Mouse (Mus musculus) liver, adult 2 months (tissue): Measurements from ENCODE around the gene Tmem45b. TPM values are rescaled to one million over a fixed set of nuclear protein-coding genes. Genes with fewer than 3 reads are reported as not detected.
A peak's percentile ranks its signal among the peaks of the same experiment; 100 is the strongest.

Source experiments
- DNase-seq: peaks from one replicate; pipeline ENCODE4 v3.0.0-alpha.2; 2011; ENCODE audit warnings: low read depth, low spot score; ENCODE audit errors: extremely low read depth
- H3K27ac ChIP-seq: fragments of 200-500 bp; replicated peaks from 2 replicates; pipeline ENCODE4 v1.5.1; 2012; ENCODE audit warnings: low read depth, mild to moderate bottlenecking, control low read depth, inconsistent platforms, low read length; ENCODE audit not compliant: insufficient read depth
- H3K27me3 ChIP-seq: fragments of 200-500 bp; 2 replicates; pipeline ENCODE4 v1.6.1; 2012; ENCODE audit warnings: mild to moderate bottlenecking, moderate library complexity, low read length, inconsistent platforms; ENCODE audit not compliant: control insufficient read depth, insufficient read depth
- H3K36me3 ChIP-seq: fragments of 200-500 bp; 2 replicates; pipeline ENCODE4 v1.6.1; 2012; ENCODE audit warnings: low read length, inconsistent platforms; ENCODE audit not compliant: control insufficient read depth, insufficient read depth
- H3K4me1 ChIP-seq: fragments of 200-500 bp; 2 replicates; pipeline ENCODE4 v1.6.1; 2011; ENCODE audit warnings: low read length; ENCODE audit not compliant: control insufficient read depth, insufficient read depth
- H3K4me3 ChIP-seq: fragments of 200-500 bp; 2 replicates; pipeline ENCODE4 v1.5.1; 2011; ENCODE audit warnings: low read depth, mild to moderate bottlenecking, control low read depth, low read length, moderate library complexity; ENCODE audit not compliant: insufficient read depth
- H3K79me2 ChIP-seq: fragments of 200-500 bp; 2 replicates; pipeline ENCODE4 v1.6.1; 2012; ENCODE audit warnings: inconsistent platforms, mild to moderate bottlenecking, low read length, moderate library complexity; ENCODE audit not compliant: control insufficient read depth, insufficient read depth
- H3K9ac ChIP-seq: fragments of 200-500 bp; 2 replicates; pipeline ENCODE4 v1.6.1; 2012; ENCODE audit warnings: low read depth, mild to moderate bottlenecking, control low read depth, inconsistent platforms, low read length
- CTCF ChIP-seq: fragments of 200-500 bp; IDR thresholded peaks from 2 replicates; pipeline ENCODE4 v1.5.1; 2011; ENCODE audit warnings: low read depth, low read length, control low read depth
- POLR2A ChIP-seq: fragments of 200-500 bp; IDR thresholded peaks from 2 replicates; pipeline ENCODE4 v1.6.1; 2011; ENCODE audit warnings: low read length, control low read depth; ENCODE audit not compliant: insufficient read depth; ENCODE audit errors: extremely low read depth
- WGBS: fragments of 180-500 bp; shearing (Covaris S2); methylation state at CpG from one replicate; pipeline ENCODE4 v1.1.7; 2018; 5-methylcytosine and 5-hydroxymethylcytosine counted together
- polyA plus RNA-seq: library from polyadenylated mRNA; depleted of rRNA; stranded (reverse); fragments of >200 nt; gene quantifications from 2 replicates; pipeline ENCODE4 v1.2.3, GENCODE M21; 2012
- total RNA-seq: library from RNA; depleted of rRNA; stranded (reverse); fragments of >200 nt; gene quantifications from 2 replicates; pipeline ENCODE4 v1.2.3, GENCODE M21; 2014

The Tmem45b gene
- total and polyA plus RNA-seq, 2 experiments, result 0.37 to 0.55 TPM

- H3K36me3 ChIP-seq, result peaks cover 72% of the 10 kb centered on the region
- H3K79me2 ChIP-seq, result no peaks in the 10 kb centered on the region
- WGBS, result 53% methylated on average over 4 of the region's 4 CpGs
Measured at GRCm38 (mm10) chr9:31400441-31400840, 63.8 kb downstream of the Tmem45b start.

DNA sequence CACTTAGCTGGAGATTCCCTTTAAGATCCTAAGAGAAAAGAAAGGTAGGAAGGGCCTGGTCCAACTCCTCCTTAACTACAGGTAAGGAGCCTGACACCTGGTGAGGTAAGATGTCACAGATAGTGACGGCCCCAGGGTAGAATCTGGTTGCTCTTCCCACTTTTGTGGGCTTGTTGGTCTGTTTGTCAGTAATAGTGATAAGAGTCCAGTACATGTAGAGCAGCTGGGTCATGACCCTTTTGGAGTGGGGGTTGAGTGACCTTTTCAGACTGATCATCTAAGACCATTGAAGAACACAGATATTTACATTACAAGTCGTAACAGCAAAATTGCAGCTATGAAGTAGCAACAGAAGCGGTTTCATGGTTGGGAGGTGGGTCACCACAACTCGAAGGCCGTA, 77.1 kb downstream of the Tmem45b start:
- Histone ChIP-seq H3K36me3 (peaks cover 14% of the 10 kb centered on the region), H3K9ac (no peak overlapping the region), H3K27ac (no peak overlapping the region), H3K4me1 (peaks cover 9% of the 10 kb centered on the region), H3K4me3 (no peak overlapping the region), H3K79me2 (peaks cover 9% of the 10 kb centered on the region), H3K27me3 (no peaks in the 10 kb centered on the region)
- 43% methylated on average over 5 of the region's 5 CpGs for WGBS
- peak; percentile 56 for DNase-seq
- no peak for TF ChIP-seq CTCF
- no peak for TF ChIP-seq POLR2A

More at GRCm38 (mm10) chr9:31400441-31400840, 63.8 kb downstream of the Tmem45b start:
- H3K27me3 ChIP-seq, result no peaks in the 10 kb centered on the region
- H3K9ac ChIP-seq, result no peak overlapping the region
- no peak overlapping the region for H3K27ac ChIP-seq
- H3K4me1 ChIP-seq, result no peaks in the 10 kb centered on the region
- peak; percentile 92 for TF ChIP-seq CTCF
- TF ChIP-seq POLR2A, result no peak
- peak; percentile 16 for DNase-seq
- H3K4me3 ChIP-seq, result no peak overlapping the region

DNA sequence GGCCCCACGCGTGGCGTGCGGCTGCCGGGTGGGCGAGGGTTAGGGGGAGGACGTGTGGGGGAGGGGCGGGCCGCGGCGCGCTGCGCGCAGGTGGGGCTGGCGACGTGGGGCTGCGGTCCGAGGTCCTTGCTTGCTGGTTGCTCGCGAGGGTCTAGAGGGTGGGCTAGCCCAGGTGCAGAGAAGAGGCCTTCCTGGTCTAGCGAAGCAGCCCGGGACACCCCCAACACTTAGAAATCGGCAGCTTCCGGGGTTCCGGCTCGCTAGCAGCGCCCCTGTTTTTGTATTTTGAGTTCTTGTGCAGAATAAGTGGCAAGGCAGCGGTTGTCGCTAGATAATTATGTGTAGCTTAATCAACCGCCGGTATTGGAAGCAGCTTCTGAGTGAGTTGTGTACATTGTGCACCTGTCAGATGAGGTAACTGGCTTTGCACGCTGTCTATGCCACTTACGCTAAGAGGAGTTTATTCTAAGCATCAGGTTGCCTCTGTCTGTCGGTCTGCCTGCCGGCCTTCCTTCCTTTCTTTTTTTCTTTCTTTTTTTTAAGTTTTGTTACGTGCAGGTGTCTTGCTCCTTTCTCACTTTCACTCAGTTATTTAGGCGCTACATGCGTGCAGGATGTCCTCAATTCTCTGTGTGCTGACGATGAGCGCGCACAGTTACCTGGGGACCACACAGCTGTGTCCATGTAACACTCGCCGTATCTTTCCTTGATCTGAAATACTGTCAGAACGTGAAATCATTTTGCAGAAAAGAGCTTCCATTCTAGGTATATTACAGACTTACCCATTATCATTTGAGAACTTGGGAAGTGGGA, 77.7 kb downstream of the Tmem45b start:
- H3K4me3 ChIP-seq, result peak overlapping the region; percentile 99
- no peaks in the 10 kb centered on the region for H3K27me3 ChIP-seq
- 4% methylated on average over 41 of the region's 44 CpGs for WGBS
- TF ChIP-seq CTCF (no peak), POLR2A (no peak)
- H3K4me1 ChIP-seq, result peaks cover 9% of the 10 kb centered on the region
- peak overlapping the region; percentile 54 for H3K27ac ChIP-seq
- peak; percentile 55 for DNase-seq
- H3K36me3 ChIP-seq, result peaks cover 11% of the 10 kb centered on the region
- peaks cover 9% of the 10 kb centered on the region for H3K79me2 ChIP-seq
- peak overlapping the region; percentile 98 for H3K9ac ChIP-seq

DNA sequence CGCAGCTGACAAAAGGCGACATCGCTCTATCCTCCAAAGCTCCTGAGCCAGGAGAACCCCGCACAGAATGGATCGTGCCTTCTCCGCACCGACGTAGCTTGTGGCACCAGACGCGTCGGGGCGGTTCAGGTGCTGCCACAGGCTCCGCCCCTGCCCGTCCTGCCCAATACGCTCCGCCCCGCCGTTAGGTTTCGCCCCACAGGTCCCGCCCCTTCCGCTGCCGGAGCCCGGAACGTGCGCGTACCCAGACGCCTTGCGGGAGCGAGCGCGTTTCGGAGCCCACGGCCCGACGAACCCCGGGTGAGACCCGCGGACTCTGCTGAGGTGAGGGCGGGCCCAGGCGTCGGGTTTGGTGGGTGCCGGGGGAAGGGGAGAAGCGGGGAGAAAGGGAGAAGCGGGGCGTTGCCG, 78.3 kb downstream of the Tmem45b start, which contains the start of gene Nfrkb:
Gene Nfrkb (plus strand): TSS at position 246 of the 408 bp plus-strand sequence.
- Histone ChIP-seq H3K9ac (peak within 1 kb of the TSS; percentile 98), H3K4me3 (peak within 1 kb of the TSS; percentile 99)
- peak; percentile 76 for DNase-seq

GRCm38 (mm10) chr9:31385500-31385869, 78.8 kb downstream of the Tmem45b start:
- Histone ChIP-seq H3K27ac (no peak overlapping the region), H3K4me1 (peaks cover 9% of the 10 kb centered on the region), H3K36me3 (peaks cover 5% of the 10 kb centered on the region), H3K27me3 (no peaks in the 10 kb centered on the region), H3K79me2 (peaks cover 9% of the 10 kb centered on the region), H3K4me3 (peak overlapping the region; percentile 99; the same call in 1 of the 2 replicates), H3K9ac (peak overlapping the region; percentile 81)
- 28% methylated on average over 4 of the region's 4 CpGs for WGBS
- TF ChIP-seq POLR2A (no peak), CTCF (no peak)
- no peak for DNase-seq

More for the DNA sequence above, 78.3 kb downstream of the Tmem45b start, which contains the start of gene Nfrkb:
- WGBS, result under 1% methylated on average over 45 of the region's 46 CpGs
- Histone ChIP-seq H3K36me3 (peaks cover 5% of the 10 kb centered on the region), H3K4me1 (peaks cover 9% of the 10 kb centered on the region), H3K27me3 (no peaks in the 10 kb centered on the region), H3K27ac (peak within 1 kb of the TSS; percentile 54), H3K79me2 (peaks cover 9% of the 10 kb centered on the region)
- TF ChIP-seq CTCF, result no peak
- peak; percentile 74 for TF ChIP-seq POLR2A
